Mouse (Mus musculus) cerebellum, postnatal 4 days (tissue): ENCODE results near the gene Nrros.
"Not testable (repeated sequence)": the region's sequence is repeated elsewhere in the genome, so short reads cannot be mapped to it uniquely, and the experiment has no call there.

Experiments used
- DNase-seq, 2 experiments: peaks; one replicate each; pipeline ENCODE4 v3.0.0; 2022; ENCODE audit warnings: low spot score in 2 of 2, mixed read lengths in 1 of 2

The Nrros gene

DNA sequence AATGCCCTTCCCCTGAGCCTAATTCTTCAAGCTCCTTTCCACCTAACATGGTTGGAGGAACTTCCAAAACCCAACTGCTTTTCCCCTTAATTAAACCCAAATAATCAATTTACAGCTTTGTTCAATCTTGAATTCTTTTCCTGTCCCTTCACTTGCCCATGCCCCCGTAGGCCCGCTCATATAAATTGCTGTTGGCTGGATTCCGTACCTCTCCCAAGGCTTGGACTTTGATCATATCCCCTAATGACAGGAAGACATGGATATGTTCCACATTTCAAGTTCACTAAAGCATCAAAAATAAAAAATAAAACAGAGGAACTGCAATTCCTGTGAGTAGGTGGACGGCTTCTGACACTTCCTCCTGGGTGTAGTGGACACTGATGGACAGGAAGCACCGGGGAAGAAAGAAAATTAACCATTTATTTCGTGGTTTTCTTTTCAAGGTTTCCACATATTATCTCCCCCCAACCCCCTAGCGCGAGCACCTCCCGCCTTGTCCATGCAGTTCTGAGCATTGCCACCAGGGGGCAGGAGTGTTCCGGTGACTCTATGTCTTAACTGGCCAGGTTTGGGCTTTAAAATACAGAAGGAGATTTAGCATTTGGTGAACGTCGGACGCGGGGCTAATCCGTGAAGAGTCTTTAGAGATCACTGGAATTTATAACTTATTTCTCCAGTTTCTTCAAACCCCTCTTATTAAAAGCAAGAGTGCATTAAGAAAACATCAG lies 50.3 kb downstream of the Nrros start:
- DNase-seq, result peak; percentile 85 to 86

DNA sequence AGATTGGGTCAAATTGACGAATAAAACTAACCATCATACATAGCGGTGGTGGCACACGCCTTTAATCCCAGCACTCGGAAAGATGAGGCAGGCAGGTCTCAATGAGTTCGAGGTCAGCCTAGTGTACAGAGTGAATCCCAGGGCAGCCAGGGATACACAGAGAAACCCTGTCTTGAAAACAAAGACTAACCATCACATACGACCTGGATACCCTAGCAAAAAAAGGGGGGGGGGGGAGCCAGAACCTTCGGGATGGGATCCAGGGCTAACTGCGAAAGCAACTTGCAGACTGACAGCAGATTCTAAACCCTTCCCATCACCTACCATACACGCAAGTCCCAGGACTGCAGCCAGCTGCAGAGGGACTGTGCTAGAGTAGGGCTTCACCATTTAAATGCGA lies 51.0 kb downstream of the Nrros start:
- DNase-seq, result no peak

DNA sequence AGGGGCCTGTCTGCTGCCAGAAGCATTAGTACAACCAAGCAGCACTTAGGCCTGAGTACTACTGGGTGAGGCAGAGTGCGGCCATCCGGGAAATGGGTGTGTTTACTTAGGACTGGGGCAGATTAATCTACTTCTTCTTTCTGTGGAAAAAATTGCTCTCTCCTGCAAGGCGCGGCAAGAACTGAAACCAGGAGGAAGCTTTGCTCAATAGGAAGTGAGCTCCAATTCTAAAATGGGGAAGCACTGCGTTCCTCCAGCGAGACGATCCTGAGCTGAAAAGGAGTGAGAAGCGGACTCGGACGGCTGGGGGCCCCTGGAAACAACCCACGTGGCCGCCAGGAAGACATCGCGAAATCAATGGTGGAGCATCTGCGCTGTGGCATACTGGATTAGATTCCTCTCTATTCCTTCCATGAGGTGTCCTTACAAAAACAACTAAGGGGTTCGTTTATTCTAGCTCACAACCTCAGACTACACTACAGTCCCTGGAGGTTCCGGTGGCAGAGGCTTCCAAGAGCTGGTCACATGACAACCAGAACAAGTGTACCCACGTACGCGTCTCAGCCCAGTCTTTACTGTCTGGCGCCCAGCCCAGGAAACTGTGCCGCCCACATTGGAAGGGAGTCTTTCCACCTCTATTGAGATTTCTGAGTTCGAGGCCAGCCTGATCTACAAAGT lies 51.7 kb downstream of the Nrros start:
- DNase-seq, result peak in 1 of 2 experiments; percentile 9

GRCm38 (mm10) chr16:32110951-32111699 lies 54.3 kb downstream of the Nrros start:
- DNase-seq, result no peak

GRCm38 (mm10) chr16:32108578-32108977 lies 56.8 kb downstream of the Nrros start:
- no peak for DNase-seq

- no peak for DNase-seq
Measured at GRCm38 (mm10) chr16:32108170-32108569, 57.2 kb downstream of the Nrros start.

- no peak for DNase-seq
Measured at GRCm38 (mm10) chr16:32107342-32108045, 57.9 kb downstream of the Nrros start.

DNA sequence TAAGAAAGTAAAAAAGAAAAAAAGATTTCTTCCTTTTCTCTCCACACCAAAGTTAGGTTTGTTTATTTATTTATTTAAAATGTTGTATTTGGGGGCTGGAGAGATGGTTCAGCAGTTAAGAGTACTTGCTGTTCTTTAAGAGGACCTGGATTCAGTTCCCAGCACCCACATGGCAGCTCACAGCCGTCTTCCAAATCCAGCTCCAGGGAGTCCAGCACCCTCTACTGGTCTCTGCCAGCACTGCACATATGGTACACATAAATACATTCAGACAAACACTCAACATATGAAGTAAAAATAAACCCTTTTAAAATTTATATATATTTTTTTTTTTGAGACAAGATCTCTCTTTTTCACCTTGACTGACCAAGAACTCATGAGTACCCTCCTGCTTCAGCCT lies 59.7 kb downstream of the Nrros start:
- DNase-seq, result no peak

DNA sequence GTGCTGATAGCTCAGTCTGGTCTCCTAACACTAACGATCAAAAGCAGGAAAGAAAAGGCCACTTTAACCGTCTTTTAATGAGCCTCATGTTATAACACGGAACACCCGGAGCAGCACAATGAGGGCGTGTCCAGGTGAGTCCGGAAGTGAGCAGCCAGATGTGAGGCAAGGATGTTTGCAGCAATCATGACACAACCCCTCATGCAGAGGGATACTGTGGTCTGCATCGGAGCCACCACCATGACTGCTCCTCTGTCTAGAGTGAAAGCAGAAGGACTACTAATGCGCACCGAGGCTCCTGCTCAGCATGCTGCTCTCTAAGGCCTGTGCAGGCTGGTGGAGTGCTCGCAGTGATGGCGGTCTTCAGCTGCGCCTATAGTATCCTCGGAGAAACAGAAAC lies 63.1 kb downstream of the Nrros start:
- no peak for DNase-seq

- DNase-seq, result peak; percentile 64 to 87
Measured at GRCm38 (mm10) chr16:32099638-32100150, 65.7 kb downstream of the Nrros start, which contains the start of the genes Pigx and Cep19. Gene Pigx, minus strand, starts transcription at chr16:32099740. Gene Cep19, plus strand, starts transcription at chr16:32099800.

- no peak for DNase-seq
Measured at GRCm38 (mm10) chr16:32098897-32099637, 66.3 kb downstream of the Nrros start.

- DNase-seq, result not testable (repeated sequence)
Measured at GRCm38 (mm10) chr16:32097757-32098156, 67.6 kb downstream of the Nrros start.
